Mouse (Mus musculus) thymus, postnatal 0 days (tissue): ENCODE measurements around the gene Olfml3. TPM values are rescaled to one million over a fixed set of nuclear protein-coding genes. Genes with fewer than 3 reads are reported as not detected.

ENCODE experiments used
- DNase-seq: peaks from one replicate; pipeline ENCODE4 v3.0.0-alpha.2; 2015; ENCODE audit warnings: low spot score
- polyA plus RNA-seq: library from polyadenylated mRNA; unstranded; fragments of >200 nt; fragmentation: Nextera tagmentation; extraction: Ambion mirVana; gene quantifications from 2 replicates; pipeline ENCODE4 v1.2.1, GENCODE M21; 2015

Olfml3 gene
- polyA plus RNA-seq = 2.4 and 2.9 TPM in 2 replicates

DNA sequence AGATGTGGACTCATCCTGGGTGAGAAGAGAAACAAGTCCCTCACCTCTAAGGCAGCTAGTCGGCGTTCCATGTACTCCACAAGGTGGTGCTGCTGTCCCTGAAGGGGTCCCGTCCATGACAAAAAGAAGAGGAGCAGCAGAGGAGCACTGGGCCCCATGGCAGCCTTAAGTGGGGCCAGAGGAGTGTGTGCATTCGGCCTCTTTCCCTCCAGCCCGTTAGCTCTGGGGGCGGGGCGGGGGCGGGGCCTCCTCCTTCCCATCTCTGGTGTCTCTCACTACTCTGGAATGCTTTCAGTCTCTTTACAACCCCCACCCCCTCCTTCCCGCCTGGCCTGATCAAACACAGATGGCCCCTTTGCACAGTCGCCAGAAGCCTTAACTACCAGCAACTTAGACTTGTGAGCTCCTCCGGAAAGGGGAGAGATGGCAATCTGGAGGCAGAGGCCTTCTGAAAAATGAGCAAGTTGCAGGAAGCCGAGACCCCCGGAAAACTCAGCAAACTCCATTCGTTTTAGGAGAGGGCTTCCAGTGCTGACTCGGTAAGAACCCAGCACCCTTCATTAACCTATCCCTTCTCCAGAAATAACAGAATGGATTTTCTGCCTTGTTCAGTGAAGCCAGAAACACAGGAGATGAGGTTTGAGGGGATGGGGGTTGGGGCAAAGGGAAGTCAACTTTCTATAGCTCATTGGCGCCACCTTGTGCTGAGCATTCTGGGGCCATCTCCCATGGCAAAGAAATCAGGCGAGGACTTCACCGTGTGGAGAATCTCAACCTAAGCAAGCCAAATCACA, at the start of gene Olfml3:
Olfml3 (minus strand) TSS at position 224 of the 794 bp plus-strand sequence.
- DNase-seq = peak; percentile 88

DNA sequence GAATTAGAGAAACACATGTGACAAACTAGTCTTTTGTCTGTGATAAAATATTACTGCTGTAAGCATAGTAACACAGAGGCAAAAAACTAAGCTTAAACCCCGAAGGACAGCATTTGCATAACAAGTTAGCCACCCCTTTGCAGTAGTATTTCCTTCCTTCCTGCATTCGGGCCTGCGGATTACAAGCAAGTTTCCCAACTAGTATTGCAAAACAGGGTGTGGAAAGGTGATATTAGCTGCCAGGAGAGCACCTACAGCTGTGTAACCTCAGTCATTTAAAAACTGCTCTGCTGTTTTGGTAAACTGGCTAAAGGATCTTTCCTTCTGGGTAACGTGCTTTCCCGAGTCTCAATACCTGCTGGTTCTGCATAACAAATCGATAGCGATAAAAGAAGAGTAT, 49.4 kb upstream of the Olfml3 start:
- DNase-seq = no peak

DNA sequence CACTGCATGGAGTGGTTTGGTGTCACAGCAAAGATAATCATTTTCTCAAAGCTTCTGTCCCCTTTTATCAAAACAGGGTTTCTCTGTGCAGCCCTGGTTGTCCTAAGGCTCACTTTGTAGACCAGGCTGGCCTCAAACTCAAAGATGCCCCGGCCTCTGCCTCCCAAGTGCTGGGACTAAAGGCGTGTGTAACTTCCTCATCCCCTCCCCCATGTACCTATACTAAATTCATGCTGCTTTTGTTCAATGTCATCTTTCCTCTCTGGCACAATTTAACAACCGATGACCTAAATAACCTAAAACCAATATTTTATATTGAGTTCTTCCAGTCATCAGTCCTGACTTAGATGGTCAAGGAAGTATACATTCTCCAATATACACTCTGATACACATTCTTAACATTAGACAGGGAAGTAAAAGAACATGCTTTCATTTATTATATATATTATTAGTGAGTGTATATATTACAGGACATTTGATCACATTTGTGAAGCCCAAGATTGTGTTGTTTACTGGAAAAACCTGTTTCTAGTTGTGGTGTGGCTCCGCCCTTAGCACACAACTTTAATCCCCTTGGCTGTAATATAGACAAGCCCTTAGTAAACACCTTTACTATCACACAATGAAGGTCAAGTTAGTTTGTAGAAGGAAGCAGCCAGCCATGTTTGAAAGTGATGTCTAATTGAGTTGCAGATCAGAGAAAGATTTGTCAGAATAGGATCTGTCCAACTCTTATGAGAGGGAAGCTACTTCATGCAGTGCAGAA, 45.2 kb upstream of the Olfml3 start:
- DNase-seq = peak; percentile 22

DNA sequence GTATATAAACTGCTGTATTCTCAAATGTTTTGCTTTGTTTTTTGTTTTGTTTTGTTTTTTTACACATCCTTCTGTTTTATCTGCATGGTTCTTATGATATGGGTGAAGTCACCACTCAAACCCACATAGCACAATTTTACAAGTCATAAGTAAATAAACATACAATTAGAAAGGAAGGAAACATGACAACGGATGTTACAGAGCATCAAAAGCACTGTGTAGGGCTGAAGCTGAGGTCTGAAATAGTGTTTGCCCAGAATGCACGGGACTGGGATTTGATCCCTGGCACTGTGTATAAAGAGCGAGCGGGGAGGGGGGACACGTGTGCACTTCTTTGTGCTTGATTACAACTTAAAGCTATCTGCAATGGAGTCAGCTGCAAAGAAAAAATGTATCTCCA, 43.0 kb upstream of the Olfml3 start:
- no peak for DNase-seq

DNA sequence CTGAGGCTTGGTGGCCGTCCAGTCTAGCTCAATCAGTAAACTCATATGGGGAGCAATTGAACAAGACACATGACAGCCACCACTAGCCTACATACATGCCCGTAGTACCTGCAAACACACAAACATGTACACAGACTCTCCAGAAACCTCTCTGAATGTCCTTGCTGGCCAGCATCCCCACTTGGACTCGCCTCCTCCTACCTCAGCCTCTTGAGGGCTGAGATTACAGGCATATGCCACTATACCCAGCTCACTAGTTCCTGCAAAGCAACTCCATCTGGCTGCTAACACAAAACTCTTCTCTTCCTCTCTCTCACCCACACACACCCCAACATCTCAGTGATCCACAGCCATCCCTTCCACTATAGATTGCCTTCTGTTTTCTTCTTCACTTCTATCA, 42.5 kb upstream of the Olfml3 start:
- DNase-seq = peak; percentile 31

DNA sequence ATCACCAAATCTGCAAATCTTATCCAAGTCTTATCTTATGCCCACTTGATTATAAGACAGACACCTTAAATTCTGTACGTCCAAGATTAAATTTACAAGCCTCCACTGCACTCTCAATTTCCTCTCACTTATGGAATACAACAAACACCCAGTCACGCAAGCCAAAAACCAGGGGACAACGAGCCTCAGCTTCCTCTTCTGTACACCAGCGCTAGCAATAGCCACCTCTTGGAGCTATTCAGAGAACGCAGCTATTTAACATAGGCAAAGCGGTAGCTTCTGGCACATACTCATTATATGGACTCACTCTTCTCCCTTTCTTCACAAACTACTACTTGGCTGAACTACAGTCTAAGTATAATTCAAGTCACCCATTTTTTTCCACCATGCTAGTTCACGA, 41.4 kb upstream of the Olfml3 start:
- DNase-seq = no peak

DNA sequence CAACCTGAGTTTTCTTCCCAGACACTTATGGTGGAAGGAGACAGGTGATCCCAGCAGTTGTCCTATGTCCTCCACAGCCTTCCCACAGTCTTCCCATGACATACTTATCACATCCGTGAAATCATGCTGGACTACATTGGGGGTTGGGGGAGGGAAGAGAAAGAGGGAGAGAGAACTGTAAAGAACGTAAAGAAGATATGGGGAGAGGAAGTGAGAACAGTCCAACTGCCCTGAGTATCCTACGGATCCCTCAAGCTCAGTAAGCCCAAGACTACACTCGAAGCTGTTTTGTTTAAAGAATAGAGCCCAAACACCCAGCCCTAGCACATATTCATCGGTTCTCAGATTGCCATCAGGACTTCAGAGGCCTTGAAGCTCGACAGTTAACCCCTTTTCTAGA, 40.9 kb upstream of the Olfml3 start:
- no peak for DNase-seq

DNA sequence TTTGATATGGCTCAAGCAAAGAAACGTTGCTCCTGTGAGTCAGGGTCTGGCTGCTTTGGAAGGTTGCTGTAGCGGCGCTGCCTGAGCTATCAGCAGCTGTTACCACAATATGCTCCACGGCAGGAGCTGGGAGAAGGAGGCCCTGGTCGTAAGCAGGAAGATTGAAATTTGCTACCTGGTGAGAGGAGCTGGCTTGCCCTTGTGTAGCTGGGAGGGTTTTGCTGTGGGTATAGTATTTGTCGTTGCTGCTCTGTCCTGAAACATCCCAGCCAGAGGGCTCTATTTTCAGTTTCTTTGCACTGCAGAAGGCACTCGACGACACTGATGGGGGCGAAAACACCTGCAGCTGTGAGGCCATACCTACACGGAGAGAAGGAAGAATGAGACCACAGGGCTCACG, 40.1 kb upstream of the Olfml3 start:
- DNase-seq = peak; percentile 68

DNA sequence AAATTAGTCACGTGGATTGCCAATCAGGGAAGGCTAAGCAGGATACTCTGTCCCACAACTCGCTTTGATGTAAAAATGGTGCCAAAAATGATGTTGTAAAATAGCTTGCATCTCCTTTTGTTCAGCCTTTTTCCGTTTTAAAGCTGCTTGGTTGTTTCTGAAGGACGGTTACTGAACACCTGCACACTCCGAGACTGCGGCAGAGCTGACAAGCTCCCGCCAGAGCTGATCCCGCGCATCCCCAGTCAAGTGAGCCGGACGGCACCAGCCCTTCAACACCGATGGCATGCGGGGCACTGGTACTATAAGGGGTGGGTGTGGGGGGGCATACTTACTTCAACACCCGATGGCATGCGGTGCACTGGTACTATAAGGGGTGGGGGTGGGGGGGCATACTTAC, 36.2 kb upstream of the Olfml3 start:
- peak; percentile 84 for DNase-seq

DNA sequence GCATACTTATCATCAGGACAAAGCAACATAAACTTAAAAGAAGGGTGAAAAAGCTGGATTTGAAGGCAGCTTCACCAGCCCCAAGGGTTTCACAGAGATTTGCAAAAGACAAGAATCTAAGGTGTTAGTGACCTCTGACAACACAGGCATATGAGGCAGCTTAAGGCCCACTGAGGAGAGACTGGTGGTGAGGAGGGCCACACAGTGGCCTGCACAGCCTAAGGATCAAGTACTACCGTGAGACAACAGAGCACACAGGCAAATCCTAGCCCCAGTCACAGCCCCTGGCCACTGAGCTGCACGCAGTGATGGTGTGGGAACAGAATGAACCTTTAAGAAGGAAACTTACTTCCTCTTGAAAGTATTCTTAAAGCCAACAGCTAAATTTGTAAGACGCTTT, 35.7 kb upstream of the Olfml3 start:
- no peak for DNase-seq

DNA sequence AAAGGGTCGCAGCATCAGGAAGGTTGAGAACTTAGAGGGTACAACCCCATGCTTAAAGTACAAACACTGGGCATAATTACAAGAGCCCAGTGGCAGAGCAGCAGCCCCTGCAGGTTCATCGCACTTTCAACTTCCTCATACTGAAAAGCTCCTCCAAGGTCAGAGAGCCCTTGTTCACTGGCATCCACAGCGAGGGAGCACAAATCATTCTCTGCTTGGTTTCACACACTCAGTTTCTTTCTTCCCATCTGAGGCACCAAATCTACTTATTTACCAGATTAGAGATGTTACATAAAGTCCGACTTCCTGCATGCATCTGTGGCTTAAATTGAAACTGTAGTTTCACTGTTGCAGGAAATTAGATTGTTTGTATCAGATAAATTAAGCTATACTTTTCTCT, 35.0 kb upstream of the Olfml3 start:
- peak; percentile 24 for DNase-seq

DNA sequence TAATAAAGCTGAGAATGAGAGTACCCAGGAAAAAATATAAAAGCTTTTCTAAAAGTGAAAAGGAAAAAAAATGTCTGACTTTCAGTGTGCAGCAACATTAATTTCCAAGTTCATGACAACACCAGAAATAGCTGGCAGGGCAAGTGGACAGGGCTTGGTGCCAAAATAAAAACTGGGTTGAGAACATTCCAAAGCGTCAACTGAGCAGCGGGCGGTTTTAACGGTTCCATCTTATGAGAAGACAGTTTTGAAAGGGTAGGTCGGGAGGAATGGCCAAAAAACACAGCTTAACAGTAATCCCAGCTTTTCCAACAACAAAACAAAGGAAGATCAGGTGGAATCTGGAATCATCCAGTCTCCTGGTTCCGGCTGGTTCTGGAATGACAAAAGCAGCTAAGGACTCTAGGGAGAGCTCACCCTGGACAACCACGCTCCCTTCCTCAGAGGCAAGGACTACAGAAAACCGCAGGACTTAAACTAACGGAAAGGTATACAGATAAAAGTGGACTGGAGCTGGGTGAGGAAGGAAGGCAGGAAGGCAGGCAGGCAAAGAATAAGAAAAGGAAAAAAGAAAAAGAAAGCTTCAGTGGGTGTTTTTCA, 33.8 kb upstream of the Olfml3 start:
- no peak for DNase-seq

DNA sequence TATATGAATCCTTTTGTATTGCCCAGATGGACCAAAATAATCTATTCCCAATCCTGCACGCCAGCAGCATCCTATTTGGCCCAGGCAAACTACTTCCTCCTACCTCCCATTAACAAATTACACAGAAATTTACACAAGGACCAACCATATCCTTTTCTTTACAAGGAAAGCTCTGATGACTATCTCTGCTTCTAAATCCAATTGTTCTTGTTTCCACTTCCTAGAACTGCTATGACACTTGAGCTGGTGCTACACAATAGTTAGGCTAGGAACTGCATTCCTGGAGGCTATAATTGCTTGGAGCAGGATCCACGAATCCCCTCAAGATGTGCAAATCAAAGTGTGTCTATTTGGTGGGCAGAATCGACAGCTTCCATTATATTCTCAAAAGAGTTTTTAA, 29.0 kb upstream of the Olfml3 start:
- no peak for DNase-seq

DNA sequence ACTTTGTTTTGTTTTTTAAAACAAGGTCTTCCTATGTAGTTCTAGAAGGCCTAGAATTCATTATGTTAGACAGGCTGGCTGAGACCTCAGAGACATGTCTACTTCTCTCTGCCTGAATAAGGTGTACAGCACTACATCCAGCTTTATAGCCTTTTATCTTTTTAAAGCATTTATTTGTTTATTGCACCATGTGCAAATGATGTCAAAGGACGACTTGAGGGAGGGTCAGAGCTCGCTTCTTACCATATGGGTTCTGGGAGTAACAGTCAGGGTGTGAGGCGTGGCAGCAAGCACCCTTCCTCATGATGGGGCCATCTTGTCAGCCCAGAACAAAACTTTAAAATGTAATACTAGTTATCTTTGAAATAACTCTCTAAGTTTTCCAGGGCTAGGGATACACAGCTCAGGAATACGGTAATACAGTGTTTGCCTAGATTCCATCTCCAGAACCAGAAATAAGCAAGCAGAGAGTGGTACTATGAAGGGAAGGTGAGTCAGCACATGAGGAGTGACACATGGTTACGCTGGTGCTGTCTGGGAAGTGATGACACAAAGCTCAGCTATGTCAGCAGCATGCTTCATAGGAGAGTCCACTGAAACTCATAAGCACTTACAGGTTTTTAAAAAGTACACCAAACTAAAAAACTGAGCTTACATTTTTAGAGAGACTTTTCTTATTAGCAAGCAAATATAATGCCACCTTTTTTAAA, 21.6 kb upstream of the Olfml3 start:
- DNase-seq = no peak

DNA sequence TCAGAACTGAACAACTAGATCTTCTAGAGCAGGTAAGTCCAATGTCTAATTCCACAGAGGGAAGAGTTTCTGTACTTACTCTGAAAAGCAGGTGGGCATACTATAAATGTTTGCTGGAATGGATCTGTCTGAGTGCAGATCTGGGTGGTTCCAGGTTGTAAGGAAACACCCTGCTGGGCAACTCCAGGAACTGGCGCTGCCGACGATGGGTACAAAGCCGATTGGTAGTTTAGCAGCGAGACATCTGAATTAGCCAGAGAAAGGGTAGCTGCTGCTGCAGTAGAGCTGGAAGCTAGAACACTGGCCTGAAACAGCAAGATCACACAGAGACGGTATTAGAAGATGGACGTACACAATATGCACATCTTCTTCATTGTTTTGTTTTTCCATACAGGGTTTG, 20.7 kb upstream of the Olfml3 start:
- DNase-seq = no peak

DNA sequence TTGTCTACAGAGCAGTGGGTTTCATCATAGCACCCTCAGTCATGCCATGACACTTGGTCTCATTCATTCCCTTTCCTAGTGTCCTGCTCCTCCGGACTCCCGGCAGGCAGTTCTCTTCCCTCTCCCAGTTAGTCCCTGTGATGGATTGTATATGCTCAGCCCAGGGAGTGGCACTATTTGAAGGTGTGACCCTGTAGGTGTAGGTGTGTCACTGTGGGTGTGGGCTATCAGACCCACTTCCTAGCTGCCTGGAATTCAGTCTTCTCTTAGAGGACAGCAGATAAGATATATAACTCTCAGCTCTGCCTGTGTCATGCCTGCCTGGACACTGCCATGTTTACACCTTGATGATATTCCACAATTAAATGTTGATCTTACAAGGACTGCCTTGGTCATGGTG, 19.1 kb upstream of the Olfml3 start:
- no peak for DNase-seq

DNA sequence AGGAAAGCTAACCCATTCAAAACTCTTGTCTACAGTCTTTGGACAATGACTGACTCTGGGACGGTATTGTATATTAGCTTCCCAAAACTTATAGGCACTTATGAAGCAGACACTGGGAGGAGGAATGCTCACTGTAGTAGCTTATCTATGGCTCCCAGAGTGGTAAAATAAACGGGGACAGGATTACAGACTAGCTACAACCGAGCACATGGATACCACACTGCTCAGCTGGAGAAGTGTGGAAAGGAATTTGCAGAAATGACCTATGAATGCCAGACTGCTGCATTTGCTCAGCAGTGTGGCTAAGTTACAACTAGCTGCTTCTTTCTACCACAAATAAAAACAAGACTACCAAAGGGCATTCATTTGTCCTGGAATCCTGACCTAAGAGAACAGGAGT, 17.6 kb upstream of the Olfml3 start:
- no peak for DNase-seq

DNA sequence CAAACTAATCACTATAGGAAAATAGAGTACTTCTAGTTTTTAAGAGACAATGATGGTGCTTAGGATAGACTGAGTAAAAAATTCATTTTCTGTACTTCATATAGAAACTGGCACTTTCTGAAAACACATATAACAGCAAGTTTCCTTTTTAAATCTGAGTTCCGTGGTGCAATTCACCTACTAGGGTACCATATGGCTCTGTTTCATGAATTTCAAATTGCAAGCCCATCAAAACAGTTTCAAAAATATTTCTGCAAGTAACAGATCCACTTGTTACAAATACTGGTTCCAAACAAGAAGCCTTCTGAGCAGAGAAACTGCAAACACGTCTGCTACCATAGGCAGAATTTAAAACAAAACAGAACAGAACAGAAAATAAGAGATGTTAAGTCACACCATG, 13.8 kb upstream of the Olfml3 start:
- DNase-seq = no peak

DNA sequence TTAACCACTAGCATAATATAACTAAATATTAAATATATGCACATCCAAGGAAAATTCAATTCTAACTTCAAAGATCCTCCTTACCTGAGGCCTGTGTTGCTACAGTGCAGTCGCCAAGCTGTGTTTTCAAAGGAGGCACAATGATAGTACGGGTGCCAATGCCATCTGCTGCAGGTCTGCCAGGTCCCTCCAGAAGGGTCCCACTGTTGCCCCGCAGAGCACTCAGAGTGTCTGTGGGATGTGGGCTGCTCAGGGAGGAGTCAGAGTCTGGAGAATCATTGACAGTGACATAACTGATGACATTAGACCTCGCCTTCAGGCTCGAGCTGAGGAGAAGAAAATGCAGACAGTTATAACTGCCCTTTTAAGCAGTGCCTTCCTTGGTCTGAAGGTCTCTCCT, 8.9 kb upstream of the Olfml3 start:
- DNase-seq = no peak

DNA sequence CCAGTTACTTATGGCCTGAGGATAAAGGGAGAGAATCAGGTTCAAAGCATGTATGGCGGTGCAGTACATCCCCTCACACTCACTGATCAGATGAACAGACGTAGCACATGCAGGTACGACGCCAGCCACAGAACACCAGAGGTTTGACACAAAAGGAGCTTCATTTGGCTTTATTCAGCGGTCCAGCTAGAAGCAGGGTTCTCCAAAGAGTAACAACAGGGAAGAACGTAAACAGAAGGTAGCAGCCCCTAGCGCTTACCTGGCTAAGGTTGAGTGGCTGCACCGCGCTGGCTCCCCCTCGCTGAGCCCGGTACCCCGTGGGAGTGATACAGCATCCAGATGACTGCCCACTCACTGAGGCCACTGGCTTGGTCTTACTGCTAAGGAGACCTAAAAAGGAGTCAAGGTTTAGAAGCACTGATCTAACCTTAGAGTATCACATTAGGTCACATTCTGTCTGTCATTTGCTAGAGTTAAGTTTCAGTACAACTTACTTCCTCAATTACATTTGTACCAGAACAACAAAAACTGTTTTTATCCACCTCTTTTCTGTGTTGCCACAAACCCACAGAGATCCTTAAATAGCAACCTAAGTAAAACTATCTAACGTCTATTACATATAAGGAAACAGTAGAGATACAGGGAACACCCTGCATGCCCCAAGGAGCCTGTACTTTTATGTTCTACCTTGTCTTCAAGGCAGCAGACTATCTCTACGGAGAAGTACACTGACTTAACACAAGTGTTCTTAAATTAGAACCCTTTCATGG, 7.4 kb upstream of the Olfml3 start:
- no peak for DNase-seq

DNA sequence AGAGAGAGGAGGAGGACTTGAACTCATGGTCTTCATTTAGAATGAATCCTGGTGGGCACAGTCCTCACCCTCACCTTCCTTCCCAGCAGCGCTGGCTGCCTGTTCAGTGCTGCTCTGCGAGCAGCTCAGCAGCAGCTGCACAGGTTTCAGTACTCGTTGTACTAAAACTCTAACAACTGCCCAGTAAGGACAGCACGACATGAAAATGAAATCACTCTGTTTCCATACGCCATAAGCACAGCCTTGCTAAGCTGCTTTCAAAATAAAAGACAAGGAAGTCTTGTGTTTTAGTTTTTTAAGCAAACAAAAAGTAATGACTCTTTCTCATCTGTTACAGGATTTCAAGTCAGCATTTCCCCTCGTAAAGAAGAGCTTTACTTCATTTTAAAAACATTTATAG, 5.4 kb upstream of the Olfml3 start:
- no peak for DNase-seq
